Mouse (Mus musculus): ENCODE measurements around the gene Zmynd19. TPM values are rescaled to one million over a fixed set of nuclear protein-coding genes. Genes with fewer than 3 reads are reported as not detected.

Gene Zmynd19
- polyA plus RNA-seq (2012; rRNA removed) = 16.2 and 18.4 TPM in 2 replicates

GRCm38 (mm10) chr2:24949421-24950188 lies at the start of gene Zmynd19:
Gene Zmynd19, plus strand, starts transcription at chr2:24949792.

GRCm38 (mm10) chr2:24918930-24919838 lies 30.4 kb upstream of the Zmynd19 start, which contains the start of gene Ehmt1:
Gene Ehmt1, minus strand, starts transcription at chr2:24919614.

GRCm38 (mm10) chr2:24935057-24935796 lies 14.4 kb upstream of the Zmynd19 start, which contains the start of gene Arrdc1:
Gene Arrdc1, minus strand, starts transcription at chr2:24935252.

GRCm38 (mm10) chr2:24962304-24963000 lies 12.9 kb downstream of the Zmynd19 start, which contains the start of gene Dph7:
Gene Dph7, plus strand, starts transcription at chr2:24962400.

GRCm38 (mm10) chr2:24974906-24975703 lies 25.5 kb downstream of the Zmynd19 start, which contains the start of gene Mrpl41:
Gene Mrpl41, minus strand, starts transcription at chr2:24975098.

GRCm38 (mm10) chr2:24975704-24976297 lies 26.2 kb downstream of the Zmynd19 start, which contains the start of gene Pnpla7:
Gene Pnpla7, plus strand, starts transcription at chr2:24976033.

Other genes with a start within 250 kb of the Zmynd19 start
- gene Cacna1b, start 186.6 kb upstream of the Zmynd19 start, polyA plus RNA-seq (2012; rRNA removed) = 0.01 and 0.03 TPM in 2 replicates
- 13.7 and 15.8 TPM in 2 replicates for gene Ehmt1, start 30.2 kb upstream of the Zmynd19 start, polyA plus RNA-seq (2012; rRNA removed)
- 16.4 and 20.4 TPM in 2 replicates for gene Arrdc1, start 14.5 kb upstream of the Zmynd19 start, polyA plus RNA-seq (2012; rRNA removed)
- gene Dph7, start 12.6 kb downstream of the Zmynd19 start, polyA plus RNA-seq (2012; rRNA removed) = 8.5 TPM in 2 replicates
- 49.6 and 55.1 TPM in 2 replicates for gene Mrpl41, start 25.3 kb downstream of the Zmynd19 start, polyA plus RNA-seq (2012; rRNA removed)
- 9.3 and 10.1 TPM in 2 replicates for gene Pnpla7, start 26.2 kb downstream of the Zmynd19 start, polyA plus RNA-seq (2012; rRNA removed)
- gene Nsmf, start 104.6 kb downstream of the Zmynd19 start, polyA plus RNA-seq (2012; rRNA removed) = 9.4 and 9.6 TPM in 2 replicates
- 4.1 and 5.2 TPM in 2 replicates for gene Entpd8, start 130.5 kb downstream of the Zmynd19 start, polyA plus RNA-seq (2012; rRNA removed)
- 1.2 and 1.5 TPM in 2 replicates for gene Noxa1, start 145.4 kb downstream of the Zmynd19 start, polyA plus RNA-seq (2012; rRNA removed)
- 3.4 and 4.2 TPM in 2 replicates for gene Nrarp, start 231.0 kb downstream of the Zmynd19 start, polyA plus RNA-seq (2012; rRNA removed)
- 2.9 and 4.0 TPM in 2 replicates for gene Tor4a, start 247.1 kb downstream of the Zmynd19 start, polyA plus RNA-seq (2012; rRNA removed)